Mouse (Mus musculus) midbrain, embryonic 14.5 days (tissue): ENCODE measurements around the gene Olfr1121. TPM values are rescaled to one million over a fixed set of nuclear protein-coding genes. Genes with fewer than 3 reads are reported as not detected.
"Not testable (repeated sequence)": the region's sequence is repeated elsewhere in the genome, so short reads cannot be mapped to it uniquely, and the experiment has no call there.

ENCODE experiments used
- ATAC-seq: fragments of 200-750 bp; cut with Nextera tagmentation; 2 replicates; pipeline ENCODE4 v1.8.0; 2017; ENCODE audit warnings: moderate number of reproducible peaks, moderate library complexity; ENCODE audit not compliant: low FRiP score, low TSS enrichment
- DNase-seq: peaks from one replicate; pipeline ENCODE4 v3.0.0-alpha.2; 2015
- H3K27ac ChIP-seq: fragments of 300-500 bp; sonication (generic); replicated peaks from 2 replicates; pipeline ENCODE4 v1.5.1; 2014; ENCODE audit warnings: mild to moderate bottlenecking, low read depth, low read length, moderate library complexity
- H3K27me3 ChIP-seq: fragments of 300-500 bp; sonication (generic); 2 replicates; pipeline ENCODE4 v1.6.1; 2014; ENCODE audit warnings: low read length, control low read depth, mixed read lengths; ENCODE audit not compliant: control insufficient read depth, insufficient read depth
- H3K36me3 ChIP-seq: fragments of 300-500 bp; sonication (generic); 2 replicates; pipeline ENCODE4 v1.6.1; 2014; ENCODE audit warnings: low read length, control low read depth; ENCODE audit not compliant: control insufficient read depth, insufficient read depth
- H3K4me1 ChIP-seq: fragments of 300-500 bp; sonication (generic); 2 replicates; pipeline ENCODE4 v1.6.1; 2014; ENCODE audit warnings: mild to moderate bottlenecking, antibody characterized with exemption, low read length, control low read depth; ENCODE audit not compliant: control insufficient read depth, insufficient read depth
- H3K4me2 ChIP-seq: fragments of 300-500 bp; sonication (generic); 2 replicates; pipeline ENCODE4 v1.6.1; 2014; ENCODE audit warnings: mild to moderate bottlenecking, low read length, moderate library complexity
- H3K4me3 ChIP-seq: fragments of 300-500 bp; sonication (generic); replicated peaks from 2 replicates; pipeline ENCODE4 v1.5.1; 2014; ENCODE audit warnings: low read depth, low read length
- H3K9ac ChIP-seq: fragments of 300-500 bp; sonication (generic); replicated peaks from 2 replicates; pipeline ENCODE4 v1.6.1; 2014; ENCODE audit warnings: mild to moderate bottlenecking, low read length, moderate library complexity
- H3K9me3 ChIP-seq: fragments of 300-500 bp; sonication (generic); 2 replicates; pipeline ENCODE4 v1.6.1; 2016; ENCODE audit warnings: low read length, control low read depth, mixed read lengths; ENCODE audit not compliant: control insufficient read depth
- WGBS: fragments of 180-500 bp; shearing (Covaris S2); extraction: QIAGEN DNeasy Blood & Tissue Kit; methylation state at CpG from one replicate; pipeline ENCODE4 v1.1.7; 2014; 5-methylcytosine and 5-hydroxymethylcytosine counted together
- polyA plus RNA-seq: library from polyadenylated mRNA; unstranded; fragments of >200 nt; fragmentation: Nextera tagmentation; extraction: Ambion mirVana; gene quantifications from 2 replicates; pipeline ENCODE4 v1.2.1, GENCODE M21; 2014

Olfr1121 gene
- polyA plus RNA-seq = not detected in 2 replicates

DNA sequence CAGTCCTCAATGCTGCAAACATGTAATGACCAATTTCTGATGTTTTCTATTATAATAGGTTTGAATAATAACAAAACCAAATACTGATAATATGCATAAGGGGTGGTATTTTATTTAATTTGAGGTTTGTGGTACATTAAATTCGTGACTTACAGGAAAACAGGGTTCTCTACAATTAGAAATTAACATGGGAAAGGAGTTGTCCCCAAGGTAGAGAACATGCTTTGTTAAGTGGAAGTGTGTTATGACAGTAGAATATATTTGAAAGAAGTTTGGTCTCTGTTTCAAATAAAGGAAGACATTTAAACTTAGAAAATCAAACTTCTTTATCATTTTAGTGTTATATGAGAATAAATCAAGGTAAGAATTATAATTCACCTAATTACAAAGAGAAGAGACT is at the start of gene Olfr1121:
TSS of gene Olfr1121 (plus strand) at position 301 of the 400 bp plus-strand sequence.
- WGBS = 31% methylated on average over 1 of the region's 1 CpGs
- no peak within 1 kb of the TSS for H3K27ac ChIP-seq

DNA sequence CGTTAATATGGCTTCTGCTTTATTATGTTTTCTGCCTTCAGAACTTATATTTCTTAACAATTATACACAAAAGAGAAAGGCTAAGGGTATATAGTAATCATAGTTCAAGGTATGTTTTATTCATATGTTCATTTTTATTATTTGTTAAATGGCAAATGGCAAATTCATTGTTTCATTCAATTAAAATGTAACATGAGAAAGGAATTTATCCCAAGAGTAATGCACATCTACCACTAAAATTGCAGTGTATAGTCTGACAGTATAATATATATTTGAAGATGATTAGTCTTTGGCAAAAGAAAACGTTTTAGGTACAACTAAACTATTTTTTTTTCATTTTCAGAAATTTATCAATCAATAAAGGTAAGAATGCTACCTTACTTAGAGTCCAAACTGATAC is 15.2 kb upstream of the Olfr1121 start, which contains the start of gene Olfr1120:
TSS of gene Olfr1120 (plus strand) at position 301 of the 400 bp plus-strand sequence.
- H3K27ac ChIP-seq = no peak within 1 kb of the TSS
- H3K4me3 ChIP-seq = no peak within 1 kb of the TSS
- no peak for ATAC-seq

More for the DNA sequence above, at the start of gene Olfr1121:
- no peaks in the 10 kb centered on the region for H3K27me3 ChIP-seq
- ATAC-seq = no peak
- H3K36me3 ChIP-seq = no peaks in the 10 kb centered on the region
- no peaks in the 10 kb centered on the region for H3K9me3 ChIP-seq
- no peak for DNase-seq
- H3K4me3 ChIP-seq = no peak within 1 kb of the TSS
- H3K4me1 ChIP-seq = no peaks in the 10 kb centered on the region
- H3K4me2 ChIP-seq = no peak within 1 kb of the TSS
- no peak within 1 kb of the TSS for H3K9ac ChIP-seq

DNA sequence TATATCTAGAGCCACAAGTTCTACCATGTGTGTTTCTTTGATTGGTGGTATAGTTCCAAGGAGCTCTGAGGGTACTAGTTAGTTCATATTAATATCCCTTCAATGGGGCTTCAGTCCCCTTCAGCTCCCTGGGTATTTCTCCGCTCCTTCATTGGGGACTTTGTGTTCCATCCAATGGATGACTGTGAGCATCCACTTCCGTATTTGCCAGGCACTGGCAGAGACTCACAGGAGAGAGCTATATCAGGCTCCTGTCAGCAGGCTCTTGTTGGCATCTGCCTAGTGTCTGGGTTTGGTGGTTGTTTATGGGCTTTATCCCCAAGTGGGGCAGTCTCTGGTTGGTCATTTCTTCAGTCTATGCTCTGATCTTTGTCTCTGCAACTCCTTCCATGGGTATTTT is 9.6 kb upstream of the Olfr1121 start:
- DNase-seq, H3K4me2 ChIP-seq, H3K4me1 ChIP-seq, H3K4me3 ChIP-seq, H3K9me3 ChIP-seq, H3K9ac ChIP-seq, H3K27me3 ChIP-seq, H3K27ac ChIP-seq, ATAC-seq, H3K36me3 ChIP-seq: not testable (repeated sequence)
- 96% methylated on average over 2 of the region's 2 CpGs for WGBS

More for the DNA sequence above, 15.2 kb upstream of the Olfr1121 start, which contains the start of gene Olfr1120:
- no peaks in the 10 kb centered on the region for H3K36me3 ChIP-seq
- no peaks in the 10 kb centered on the region for H3K9me3 ChIP-seq
- no peak for DNase-seq
- H3K4me1 ChIP-seq = no peaks in the 10 kb centered on the region
- no peaks in the 10 kb centered on the region for H3K27me3 ChIP-seq
- WGBS = 56% methylated on average over 2 of the region's 2 CpGs
- no peak within 1 kb of the TSS for H3K4me2 ChIP-seq
- H3K9ac ChIP-seq = no peak within 1 kb of the TSS

GRCm38 (mm10) chr2:87371726-87372125 is 2.0 kb downstream of the Olfr1121 start:
- Histone ChIP-seq H3K4me2 (no peak overlapping the region), H3K4me3 (no peak overlapping the region), H3K9ac (no peak overlapping the region), H3K9me3 (no peaks in the 10 kb centered on the region), H3K27me3 (no peaks in the 10 kb centered on the region), H3K27ac (no peak overlapping the region), H3K4me1 (no peaks in the 10 kb centered on the region), H3K36me3 (no peaks in the 10 kb centered on the region)
- DNase-seq (no peak), ATAC-seq (no peak)
- WGBS = 91% methylated on average over 4 of the region's 4 CpGs

DNA sequence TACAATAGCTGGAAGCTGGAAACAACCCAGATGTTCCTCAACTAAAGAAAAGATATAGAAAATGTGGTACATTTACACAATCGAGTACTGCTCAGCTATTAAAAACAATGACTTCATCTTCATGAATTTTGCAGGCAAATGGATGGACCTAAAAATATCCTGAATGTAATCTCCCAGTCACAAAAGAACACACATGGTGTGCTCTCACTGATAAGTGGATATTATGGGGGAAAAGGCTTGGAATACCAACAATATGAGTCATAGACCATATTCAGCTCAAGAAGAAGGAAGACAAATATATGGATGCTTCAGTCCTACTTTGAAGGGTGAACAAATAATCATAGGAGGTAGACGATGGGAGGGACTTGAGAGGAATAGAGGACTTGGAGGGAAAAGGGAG is 14.2 kb downstream of the Olfr1121 start:
- H3K9me3 ChIP-seq = no peaks in the 10 kb centered on the region
- no peak overlapping the region for H3K9ac ChIP-seq
- no peaks in the 10 kb centered on the region for H3K4me1 ChIP-seq
- H3K27me3 ChIP-seq = no peaks in the 10 kb centered on the region
- no peaks in the 10 kb centered on the region for H3K36me3 ChIP-seq
- H3K27ac ChIP-seq = no peak overlapping the region
- WGBS = 89% methylated on average over 2 of the region's 2 CpGs
- H3K4me3 ChIP-seq = no peak overlapping the region
- DNase-seq (no peak), ATAC-seq (no peak)
- H3K4me2 ChIP-seq = no peak overlapping the region

DNA sequence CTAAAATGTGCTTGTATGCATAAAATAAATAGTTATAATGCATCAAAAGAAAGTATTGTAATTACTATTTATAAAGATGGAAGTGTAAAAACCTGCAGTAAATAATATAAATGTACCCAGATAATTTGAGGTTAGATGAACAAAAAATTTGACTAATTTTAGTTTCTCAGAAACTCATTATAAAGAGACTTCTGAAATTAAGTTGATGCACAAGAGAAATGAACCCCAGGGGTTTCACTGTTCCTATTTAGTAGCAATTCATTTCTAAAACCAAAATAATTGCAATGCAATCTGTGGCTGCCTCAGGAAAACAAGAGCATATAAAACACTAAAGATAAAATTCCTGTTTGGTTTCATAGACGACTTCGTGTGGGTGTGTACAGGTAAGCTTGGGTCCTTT is 15.9 kb downstream of the Olfr1121 start, which contains the start of gene Olfr1122:
TSS of gene Olfr1122 (plus strand) at position 301 of the 400 bp plus-strand sequence.
- WGBS = 88% methylated on average over 2 of the region's 2 CpGs
- ATAC-seq (no peak), DNase-seq (no peak)
- H3K4me3 ChIP-seq = no peak within 1 kb of the TSS
- H3K27me3 ChIP-seq = no peaks in the 10 kb centered on the region
- H3K27ac ChIP-seq = no peak within 1 kb of the TSS
- no peaks in the 10 kb centered on the region for H3K36me3 ChIP-seq
- H3K9me3 ChIP-seq = no peaks in the 10 kb centered on the region
- H3K9ac ChIP-seq = no peak within 1 kb of the TSS
- no peak within 1 kb of the TSS for H3K4me2 ChIP-seq
- no peaks in the 10 kb centered on the region for H3K4me1 ChIP-seq

- 93% methylated on average over 5 of the region's 5 CpGs for WGBS
Measured at GRCm38 (mm10) chr2:87393605-87394004, 23.9 kb downstream of the Olfr1121 start.

GRCm38 (mm10) chr2:87394686-87395085 is 25.0 kb downstream of the Olfr1121 start:
- not testable (repeated sequence) for H3K27me3 ChIP-seq, H3K4me1 ChIP-seq, H3K27ac ChIP-seq, H3K36me3 ChIP-seq, H3K4me2 ChIP-seq, H3K9me3 ChIP-seq, H3K4me3 ChIP-seq, H3K9ac ChIP-seq
- 87% methylated on average over 7 of the region's 7 CpGs for WGBS
- DNase-seq = peak; percentile 16
- 0 out of 2 replicates have a peak, but pooled peaks have one; percentile 5 for ATAC-seq

More at GRCm38 (mm10) chr2:87393605-87394004, 23.9 kb downstream of the Olfr1121 start:
- H3K4me2 ChIP-seq, H3K36me3 ChIP-seq, DNase-seq, H3K27ac ChIP-seq, H3K4me1 ChIP-seq, H3K4me3 ChIP-seq, H3K9ac ChIP-seq, H3K27me3 ChIP-seq, H3K9me3 ChIP-seq: not testable (repeated sequence)
- ATAC-seq = peak; percentile 70; the same call in 1 of the 2 replicates

- no peak for ATAC-seq
- H3K4me1 ChIP-seq = no peaks in the 10 kb centered on the region
- no peaks in the 10 kb centered on the region for H3K36me3 ChIP-seq
- WGBS = 87% methylated on average over 1 of the region's 1 CpGs
- H3K4me3 ChIP-seq = no peak within 1 kb of the TSS
- no peak within 1 kb of the TSS for H3K27ac ChIP-seq
- DNase-seq = no peak
- no peaks in the 10 kb centered on the region for H3K27me3 ChIP-seq
- H3K9ac ChIP-seq = no peak within 1 kb of the TSS
- no peak within 1 kb of the TSS for H3K4me2 ChIP-seq
- no peaks in the 10 kb centered on the region for H3K9me3 ChIP-seq
Measured at GRCm38 (mm10) chr2:87416335-87416734, 46.6 kb downstream of the Olfr1121 start, which contains the start of gene Olfr1123. Gene Olfr1123, plus strand, starts transcription at chr2:87416635.
